27 mouse cellular contexts compared by ENCODE assay signal in genomic region chr5:45526338-45526737, GRCm38 (mm10).
"Had no signal": no experiment of that assay in that cellular context is flagged by ENCODE, and none has a peak within 500 bp of the region (broad histone marks: within the 10 kb centered on the region; RNA-seq: fewer than 3 reads in every experiment).

No protein-coding gene starts in this region.

- H3K27ac ChIP-seq: gastrocnemius, adult 2 months; heart, embryonic 10.5 days; heart, embryonic 13.5 days; heart, embryonic 15.5 days; hindbrain, embryonic 13.5 days; hindbrain, embryonic 15.5 days; intestine, embryonic 15.5 days; layer of hippocampus, adult 2 months; left cerebral cortex, adult 2 months; limb, embryonic 10.5 days; limb, embryonic 12.5 days; liver, embryonic 13.5 days had no signal

- H3K9ac ChIP-seq: heart, embryonic 13.5 days; heart, embryonic 15.5 days; hindbrain, embryonic 13.5 days; hindbrain, embryonic 15.5 days; intestine, embryonic 15.5 days; limb, embryonic 12.5 days; liver, embryonic 13.5 days had no signal

- DNase-seq: gastrocnemius, adult 2 months; gastrocnemius, postnatal 10 days; gastrocnemius, postnatal 25 days; heart, adult 18-20 months; heart, postnatal 14 days; heart, postnatal 36 days; kidney, adult 18-20 months; kidney, adult 8-10 months; kidney, postnatal 10 days; kidney, postnatal 25 days; kidney, postnatal 4 days; layer of hippocampus, adult 9-11 months; liver; liver, embryonic 13.5 days had no signal

- H3K27me3 ChIP-seq: heart, embryonic 13.5 days; heart, embryonic 15.5 days; hindbrain, embryonic 13.5 days; hindbrain, embryonic 15.5 days; intestine, embryonic 15.5 days; limb, embryonic 12.5 days; liver, embryonic 13.5 days had no signal

- H3K4me3 ChIP-seq: gastrocnemius, adult 2 months; heart, embryonic 10.5 days; heart, embryonic 13.5 days; heart, embryonic 15.5 days; hindbrain, embryonic 13.5 days; hindbrain, embryonic 15.5 days; intestine, embryonic 15.5 days; layer of hippocampus, adult 2 months; left cerebral cortex, adult 2 months; limb, embryonic 10.5 days; limb, embryonic 12.5 days; liver, embryonic 13.5 days had no signal

- ATAC-seq: inflammation-experienced regulatory T-cells, adult 6 months; intestine, embryonic 15.5 days; intestine, postnatal 0 days had no signal

- H3K9me3 ChIP-seq: heart, embryonic 10.5 days; heart, embryonic 13.5 days; heart, embryonic 15.5 days; hindbrain, embryonic 13.5 days; hindbrain, embryonic 15.5 days; intestine, embryonic 15.5 days; limb, embryonic 10.5 days; limb, embryonic 12.5 days; liver, embryonic 13.5 days had no signal

- H3K4me2 ChIP-seq: heart, embryonic 13.5 days; heart, embryonic 15.5 days; hindbrain, embryonic 13.5 days; hindbrain, embryonic 15.5 days; intestine, embryonic 15.5 days; limb, embryonic 12.5 days; liver, embryonic 11.5 days; liver, embryonic 13.5 days had no signal
